In genomic region chr1:169467791-169468190, GRCm38 (mm10) we compare ENCODE assay signal across 15 mouse cellular contexts.
DNase-seq lines count a peak whose midpoint lies in the region; ATAC-seq and TF ChIP-seq lines count a peak whose summit lies in the region.
"Had no signal": no experiment of that assay in that cellular context is flagged by ENCODE, and none has a peak within 500 bp of the region (broad histone marks: within the 10 kb centered on the region; RNA-seq: fewer than 3 reads in every experiment).

No protein-coding gene starts in this region.

- H3K4me2 ChIP-seq in hindbrain, postnatal 0 days (ENCODE audit: low read depth, low read length): no peak overlapping the region
- H3K4me2 ChIP-seq: lung, embryonic 15.5 days; midbrain, embryonic 12.5 days had no signal

- DNase-seq in cerebellum, adult 9-11 months: peak; percentile 42
- DNase-seq in cerebellum, adult 8-10 months: no peak
- DNase-seq in left cerebral cortex, adult 2 months (ENCODE audit: extremely low spot score in 1 of 2, low spot score in 2 of 2): peak in 1 of 2 experiments; percentile 24
- no peak for DNase-seq in left cerebral cortex, adult 18-20 months (ENCODE audit: low spot score in 2 of 2)
- peak; percentile 74 for DNase-seq in hindbrain, postnatal 0 days (ENCODE audit: low spot score)
- peak; percentile 11 to 33 for DNase-seq in right cerebral cortex, adult 2 months (ENCODE audit: low spot score in 2 of 2)
- no peak for DNase-seq in testis, postnatal 14 days (ENCODE audit: low spot score)
- DNase-seq in adrenal gland, postnatal 14 days: no peak
- DNase-seq: kidney, adult 11 months; kidney, postnatal 36 days; liver; spleen, adult 18-20 months had no signal

- 33% methylated on average over 5 of the region's 5 CpGs for WGBS in hindbrain, postnatal 0 days

- no peaks in the 10 kb centered on the region for H3K36me3 ChIP-seq in hindbrain, postnatal 0 days (ENCODE audit: insufficient read depth, low read length)
- H3K36me3 ChIP-seq: G1E; lung, embryonic 15.5 days; midbrain, embryonic 12.5 days had no signal

- peak; percentile 93 for ATAC-seq in hindbrain, postnatal 0 days

- no peak overlapping the region for H3K9ac ChIP-seq in hindbrain, postnatal 0 days (replicated peaks; ENCODE audit: low read length)
- H3K9ac ChIP-seq: lung, embryonic 15.5 days; midbrain, embryonic 12.5 days had no signal

- intact Hi-C loops in left cerebral cortex, adult 2 months (cut with DNase I): no loop called here

- no peak for TF ChIP-seq CTCF in left cerebral cortex, adult 2 months (IDR thresholded peaks at IDR 0.05)
- no peak for TF ChIP-seq CTCF in hindbrain, postnatal 0 days (IDR thresholded peaks at IDR 0.05; ENCODE audit: low read depth)

- peak overlapping the region; percentile 16; the same call in 1 of the 2 replicates for H3K27ac ChIP-seq in left cerebral cortex, adult 2 months
- peak overlapping the region; percentile 80 for H3K27ac ChIP-seq in hindbrain, postnatal 0 days
- H3K27ac ChIP-seq: lung, embryonic 15.5 days; midbrain, embryonic 12.5 days had no signal

- no peaks in the 10 kb centered on the region for H3K9me3 ChIP-seq in hindbrain, postnatal 0 days (ENCODE audit: low read length)
- H3K9me3 ChIP-seq: lung, embryonic 15.5 days; midbrain, embryonic 12.5 days had no signal

- H3K4me3 ChIP-seq in left cerebral cortex, adult 2 months: no peak overlapping the region
- no peak overlapping the region for H3K4me3 ChIP-seq in hindbrain, postnatal 0 days (ENCODE audit: low read length)
- H3K4me3 ChIP-seq: lung, embryonic 15.5 days; midbrain, embryonic 12.5 days had no signal

- 0 out of 2 replicates have a peak, but pooled peaks cover 3% of the 10 kb centered on the region for H3K4me1 ChIP-seq in hindbrain, postnatal 0 days (ENCODE audit: insufficient read depth, low read length)
- H3K4me1 ChIP-seq: lung, embryonic 15.5 days had no signal

- no peaks in the 10 kb centered on the region for H3K27me3 ChIP-seq in hindbrain, postnatal 0 days (ENCODE audit: insufficient read depth, low read length)
- H3K27me3 ChIP-seq: lung, embryonic 15.5 days; midbrain, embryonic 12.5 days had no signal

Comparison
In these comparisons a context has a peak if more than half of its experiments do, and no peak if none do; other contexts are left out.
1. DNase-seq: peak in cerebellum, adult 9-11 months (single experiment), hindbrain, postnatal 0 days (single experiment) and right cerebral cortex, adult 2 months (2 of 2); none in cerebellum, adult 8-10 months (single experiment), left cerebral cortex, adult 18-20 months (0 of 2), testis, postnatal 14 days (single experiment) and adrenal gland, postnatal 14 days (single experiment).